Mouse (Mus musculus): ENCODE measurements around the gene Plcb3. TPM values are rescaled to one million over a fixed set of nuclear protein-coding genes. Genes with fewer than 3 reads are reported as not detected.

Gene Plcb3
- polyA plus RNA-seq, 1 experiment from 2014 or later = 11.2 TPM

- peak within 1 kb of the TSS; percentile 60 for H3K4me3 ChIP-seq
- peak; percentile 93 for ATAC-seq (replicated peaks)
- H3K36me3 ChIP-seq = peaks cover 39% of the 10 kb centered on the region
- H3K4me1 ChIP-seq = peaks cover 26% of the 10 kb centered on the region
- under 1% methylated on average over 65 of the region's 65 CpGs for WGBS
- H3K27me3 ChIP-seq = no peaks in the 10 kb centered on the region
- H3K9me3 ChIP-seq = no peaks in the 10 kb centered on the region
- H3K4me2 ChIP-seq (replicated peaks) = peak within 1 kb of the TSS; percentile 73
- H3K9ac ChIP-seq (replicated peaks) = peak within 1 kb of the TSS; percentile 69
- H3K27ac ChIP-seq (replicated peaks) = peak within 1 kb of the TSS; percentile 97
Measured at GRCm38 (mm10) chr19:6909507-6910289, 66.6 kb downstream of the Plcb3 start, which contains the start of the genes Trmt112 and Prdx5. Gene Trmt112 (plus strand): TSS chr19:6909698. Gene Prdx5 (minus strand): TSS chr19:6910106.

- Histone ChIP-seq H3K27ac (replicated peaks) (peak overlapping the region; percentile 97), H3K9ac (replicated peaks) (peak overlapping the region; percentile 69), H3K4me1 (peaks cover 26% of the 10 kb centered on the region), H3K27me3 (no peaks in the 10 kb centered on the region), H3K4me3 (peak overlapping the region; percentile 60), H3K4me2 (replicated peaks) (peak overlapping the region; percentile 73), H3K9me3 (no peaks in the 10 kb centered on the region), H3K36me3 (peaks cover 39% of the 10 kb centered on the region)
- 13% methylated on average over 11 of the region's 11 CpGs for WGBS
- ATAC-seq (replicated peaks) = no peak
Measured at GRCm38 (mm10) chr19:6909021-6909420, 67.2 kb downstream of the Plcb3 start.

- no peak for ATAC-seq (replicated peaks)
- H3K4me2 ChIP-seq (replicated peaks) = peak overlapping the region; percentile 73
- no peaks in the 10 kb centered on the region for H3K27me3 ChIP-seq
- H3K4me3 ChIP-seq = no peak overlapping the region
- WGBS = 89% methylated on average over 7 of the region's 7 CpGs
- no peaks in the 10 kb centered on the region for H3K9me3 ChIP-seq
- H3K27ac ChIP-seq (replicated peaks) = no peak overlapping the region
- peaks cover 26% of the 10 kb centered on the region for H3K4me1 ChIP-seq
- 0 out of 2 replicates have a peak overlapping the region, but pooled peaks have one; percentile 0 for H3K9ac ChIP-seq (replicated peaks)
- H3K36me3 ChIP-seq = peaks cover 30% of the 10 kb centered on the region
Measured at GRCm38 (mm10) chr19:6907811-6908540, 68.3 kb downstream of the Plcb3 start.

GRCm38 (mm10) chr19:6907094-6907493 is 69.2 kb downstream of the Plcb3 start:
- Histone ChIP-seq H3K36me3 (peaks cover 21% of the 10 kb centered on the region), H3K4me3 (no peak overlapping the region), H3K4me2 (replicated peaks) (no peak overlapping the region), H3K9ac (replicated peaks) (no peak overlapping the region), H3K9me3 (no peaks in the 10 kb centered on the region), H3K4me1 (peaks cover 26% of the 10 kb centered on the region), H3K27ac (replicated peaks) (no peak overlapping the region), H3K27me3 (no peaks in the 10 kb centered on the region)
- no peak for ATAC-seq (replicated peaks)
- WGBS = 93% methylated on average over 8 of the region's 8 CpGs

GRCm38 (mm10) chr19:6906199-6906598 is 70.1 kb downstream of the Plcb3 start:
- no peaks in the 10 kb centered on the region for H3K9me3 ChIP-seq
- no peak overlapping the region for H3K4me2 ChIP-seq (replicated peaks)
- 92% methylated on average over 3 of the region's 3 CpGs for WGBS
- no peak overlapping the region for H3K9ac ChIP-seq (replicated peaks)
- 0 out of 2 replicates have a peak, but pooled peaks cover 13% of the 10 kb centered on the region for H3K36me3 ChIP-seq
- H3K27ac ChIP-seq (replicated peaks) = no peak overlapping the region
- peaks cover 23% of the 10 kb centered on the region for H3K4me1 ChIP-seq
- ATAC-seq (replicated peaks) = no peak
- H3K4me3 ChIP-seq = no peak overlapping the region
- no peaks in the 10 kb centered on the region for H3K27me3 ChIP-seq

GRCm38 (mm10) chr19:6905498-6906159 is 70.6 kb downstream of the Plcb3 start:
- H3K4me2 ChIP-seq (replicated peaks) = no peak overlapping the region
- no peaks in the 10 kb centered on the region for H3K27me3 ChIP-seq
- 92% methylated on average over 11 of the region's 11 CpGs for WGBS
- H3K9ac ChIP-seq (replicated peaks) = no peak overlapping the region
- no peak for ATAC-seq (replicated peaks)
- peaks cover 20% of the 10 kb centered on the region for H3K4me1 ChIP-seq
- no peak overlapping the region for H3K4me3 ChIP-seq
- no peak overlapping the region for H3K27ac ChIP-seq (replicated peaks)
- H3K9me3 ChIP-seq = no peaks in the 10 kb centered on the region
- 0 out of 2 replicates have a peak, but pooled peaks cover 10% of the 10 kb centered on the region for H3K36me3 ChIP-seq

- no peak overlapping the region for H3K4me2 ChIP-seq (replicated peaks)
- 72% methylated on average over 2 of the region's 2 CpGs for WGBS
- no peak for ATAC-seq (replicated peaks)
- H3K9ac ChIP-seq (replicated peaks) = no peak overlapping the region
- H3K36me3 ChIP-seq = 0 out of 2 replicates have a peak, but pooled peaks cover 10% of the 10 kb centered on the region
- H3K4me3 ChIP-seq = no peak overlapping the region
- peaks cover 16% of the 10 kb centered on the region for H3K4me1 ChIP-seq
- H3K27ac ChIP-seq (replicated peaks) = no peak overlapping the region
- H3K27me3 ChIP-seq = no peaks in the 10 kb centered on the region
- no peaks in the 10 kb centered on the region for H3K9me3 ChIP-seq
Measured at GRCm38 (mm10) chr19:6904846-6905245, 71.4 kb downstream of the Plcb3 start.

- H3K36me3 ChIP-seq = 0 out of 2 replicates have a peak, but pooled peaks cover 10% of the 10 kb centered on the region
- no peaks in the 10 kb centered on the region for H3K9me3 ChIP-seq
- H3K4me2 ChIP-seq (replicated peaks) = no peak overlapping the region
- peaks cover 5% of the 10 kb centered on the region for H3K4me1 ChIP-seq
- H3K9ac ChIP-seq (replicated peaks) = no peak overlapping the region
- H3K27ac ChIP-seq (replicated peaks) = no peak overlapping the region
- H3K4me3 ChIP-seq = no peak overlapping the region
- ATAC-seq (replicated peaks) = no peak
- H3K27me3 ChIP-seq = no peaks in the 10 kb centered on the region
- WGBS = 91% methylated on average over 1 of the region's 1 CpGs
Measured at GRCm38 (mm10) chr19:6903031-6903430, 73.2 kb downstream of the Plcb3 start.

Small RNAs within 50 kb of the gene (microRNA-seq; reads per million reads assigned to microRNA genes)
- gene Mir6990 = 2.4 reads per million, percentile 3 among the genes with 10 or more reads in this experiment

Other genes starting within 250 kb of the Plcb3 start
- 7.1 and 7.7 TPM in 2 replicates for gene Rps6ka4, start 135.8 kb downstream of the Plcb3 start, polyA plus RNA-seq (2015; fragmentation: Nextera tagmentation; extraction: Ambion mirVana)
- 0.40 and 0.71 TPM in 2 replicates for gene Ccdc88b, start 118.3 kb downstream of the Plcb3 start, polyA plus RNA-seq (2015; fragmentation: Nextera tagmentation; extraction: Ambion mirVana)
- 116 and 125 TPM in 2 replicates for gene Trmt112, start 66.8 kb downstream of the Plcb3 start, polyA plus RNA-seq (2015; fragmentation: Nextera tagmentation; extraction: Ambion mirVana)
- 231 and 241 TPM in 2 replicates for gene Prdx5, start 66.4 kb downstream of the Plcb3 start, polyA plus RNA-seq (2015; fragmentation: Nextera tagmentation; extraction: Ambion mirVana)
- gene Esrra, start 54.7 kb downstream of the Plcb3 start, polyA plus RNA-seq (2015; fragmentation: Nextera tagmentation; extraction: Ambion mirVana) = 20.3 and 21.2 TPM in 2 replicates
- 0.85 and 0.96 TPM in 2 replicates for gene Catsperz, start 51.1 kb downstream of the Plcb3 start, polyA plus RNA-seq (2015; fragmentation: Nextera tagmentation; extraction: Ambion mirVana)
- 1.4 and 1.8 TPM in 2 replicates for gene Kcnk4, start 42.0 kb downstream of the Plcb3 start, polyA plus RNA-seq (2015; fragmentation: Nextera tagmentation; extraction: Ambion mirVana)
- gene Bad, start 34.6 kb downstream of the Plcb3 start, polyA plus RNA-seq (2015; fragmentation: Nextera tagmentation; extraction: Ambion mirVana) = 83.7 and 83.8 TPM in 2 replicates
- gene Gpr137, start 34.0 kb downstream of the Plcb3 start, polyA plus RNA-seq (2015; fragmentation: Nextera tagmentation; extraction: Ambion mirVana) = 48.0 and 48.2 TPM in 2 replicates
- gene Ppp1r14b, start 1.5 kb downstream of the Plcb3 start, polyA plus RNA-seq (2015; fragmentation: Nextera tagmentation; extraction: Ambion mirVana) = 263 and 289 TPM in 2 replicates
- 83.7 and 90.9 TPM in 2 replicates for gene Fkbp2, start 4.0 kb upstream of the Plcb3 start, polyA plus RNA-seq (2015; fragmentation: Nextera tagmentation; extraction: Ambion mirVana)
- 41.0 and 46.7 TPM in 2 replicates for gene Vegfb, start 11.2 kb upstream of the Plcb3 start, polyA plus RNA-seq (2015; fragmentation: Nextera tagmentation; extraction: Ambion mirVana)
- gene Dnajc4, start 16.1 kb upstream of the Plcb3 start, polyA plus RNA-seq (2015; fragmentation: Nextera tagmentation; extraction: Ambion mirVana) = 20.3 and 22.8 TPM in 2 replicates
- 18.1 and 18.2 TPM in 2 replicates for gene Nudt22, start 19.6 kb upstream of the Plcb3 start, polyA plus RNA-seq (2015; fragmentation: Nextera tagmentation; extraction: Ambion mirVana)
- 14.8 and 16.0 TPM in 2 replicates for gene Trpt1, start 19.7 kb upstream of the Plcb3 start, polyA plus RNA-seq (2015; fragmentation: Nextera tagmentation; extraction: Ambion mirVana)
- 3.6 and 3.7 TPM in 2 replicates for gene Fermt3, start 43.0 kb upstream of the Plcb3 start, polyA plus RNA-seq (2015; fragmentation: Nextera tagmentation; extraction: Ambion mirVana)
- 243 and 245 TPM in 2 replicates for gene Stip1, start 63.5 kb upstream of the Plcb3 start, polyA plus RNA-seq (2015; fragmentation: Nextera tagmentation; extraction: Ambion mirVana)
- 5.8 and 6.0 TPM in 2 replicates for gene Macrod1, start 80.3 kb upstream of the Plcb3 start, polyA plus RNA-seq (2015; fragmentation: Nextera tagmentation; extraction: Ambion mirVana)
- gene Flrt1, start 129.3 kb upstream of the Plcb3 start, polyA plus RNA-seq (2015; fragmentation: Nextera tagmentation; extraction: Ambion mirVana) = 14.9 and 18.9 TPM in 2 replicates
- 232 and 233 TPM in 2 replicates for gene Otub1, start 229.8 kb upstream of the Plcb3 start, polyA plus RNA-seq (2015; fragmentation: Nextera tagmentation; extraction: Ambion mirVana)
- 656 and 676 TPM in 2 replicates for gene Cox8a, start 241.1 kb upstream of the Plcb3 start, polyA plus RNA-seq (2015; fragmentation: Nextera tagmentation; extraction: Ambion mirVana)